Mouse (Mus musculus) myocyte (in vitro differentiated cells): ENCODE results near the gene Fam131b.

Experiments
- POLR2A ChIP-seq: IDR thresholded peaks from one replicate; pipeline ENCODE4 v1.6.1; 2011; ENCODE audit warnings: low read depth, mild to moderate bottlenecking, control low read depth, moderate library complexity; ENCODE audit not compliant: insufficient read length
- TCF12 ChIP-seq: IDR thresholded peaks from one replicate; pipeline ENCODE4 v1.6.1; 2011; ENCODE audit warnings: mild to moderate bottlenecking, control low read depth; ENCODE audit not compliant: poor library complexity, insufficient read depth, severe bottlenecking

DNA sequence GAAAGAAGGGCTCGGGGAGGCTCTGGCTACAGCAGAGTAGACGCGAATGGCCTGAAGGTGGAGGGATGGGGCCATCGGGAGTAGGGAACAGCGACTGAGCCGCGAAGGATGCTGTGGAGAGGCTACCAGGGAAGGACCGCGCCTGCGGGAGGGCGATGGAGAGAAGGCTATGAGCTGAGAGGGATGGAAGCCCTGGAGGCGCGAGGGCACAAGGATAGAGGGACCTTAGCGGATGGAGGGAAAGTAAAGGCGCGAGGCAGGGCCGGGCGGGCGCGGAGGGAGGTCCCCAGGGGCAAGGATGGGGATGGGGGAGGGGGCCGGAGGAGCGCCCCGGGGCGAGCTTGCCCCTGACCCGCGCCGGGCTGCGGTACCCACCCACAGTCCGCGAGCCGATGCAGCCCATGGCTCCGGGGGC, 369 bp downstream of the Fam131b start:
- TF ChIP-seq POLR2A (no peak), TCF12 (no peak)
